Mouse (Mus musculus) left cerebral cortex, adult 2 months (tissue): ENCODE results near the gene Cmya5. TPM values are rescaled to one million over a fixed set of nuclear protein-coding genes. Genes with fewer than 3 reads are reported as not detected.
"Not testable (repeated sequence)": the region's sequence is repeated elsewhere in the genome, so short reads cannot be mapped to it uniquely, and the experiment has no call there.

ENCODE experiments used
- DNase-seq, 2 experiments: peaks; one replicate each; pipeline ENCODE4 v3.0.0; 2021 to 2022; ENCODE audit warnings: low spot score in 2 of 2, mixed read lengths in 1 of 2; ENCODE audit errors: extremely low spot score in 1 of 2
- H3K27ac ChIP-seq: fragments of 200-600 bp; 2 replicates; pipeline ENCODE4 v1.8.1; 2022
- H3K4me3 ChIP-seq: fragments of 200-600 bp; 2 replicates; pipeline ENCODE4 v1.8.1; 2022
- CTCF ChIP-seq: fragments of 200-600 bp; IDR thresholded peaks from 2 replicates; pipeline ENCODE4 v1.8.1; 2022; ENCODE audit warnings: antibody characterized with exemption, mild to moderate bottlenecking, moderate library complexity
- intact Hi-C: fragments of 180-260 bp; cut with DNase I; formaldehyde crosslinking; loops from one replicate; pipeline ENCODE4 v1.15.1; 2025
- long read RNA-seq, 2 experiments: library from polyadenylated mRNA; stranded (forward); transcript quantifications; one replicate each; pipeline ENCODE4 v2.0.0; 2021; ENCODE audit warnings: borderline mapping rate in 2 of 2
- total RNA-seq, 2 experiments: library from RNA; stranded (reverse); gene quantifications; 2 replicates each; pipeline ENCODE4 v1.2.3; 2021

The Cmya5 gene
- total RNA-seq: 1 to 10 TPM; 5.4 to 6.0 TPM
- long read RNA-seq, experiment 1, partial matches to known transcripts: 2 of 5 reads
- long read RNA-seq, experiment 1, other reads (novel, unspliced or antisense): 3 of 5 reads
- long read RNA-seq, experiment 2, partial matches to known transcripts: 1 of 1 reads
- long read RNA-seq, experiment 2, other reads (novel, unspliced or antisense): 0 of 1 reads

DNA sequence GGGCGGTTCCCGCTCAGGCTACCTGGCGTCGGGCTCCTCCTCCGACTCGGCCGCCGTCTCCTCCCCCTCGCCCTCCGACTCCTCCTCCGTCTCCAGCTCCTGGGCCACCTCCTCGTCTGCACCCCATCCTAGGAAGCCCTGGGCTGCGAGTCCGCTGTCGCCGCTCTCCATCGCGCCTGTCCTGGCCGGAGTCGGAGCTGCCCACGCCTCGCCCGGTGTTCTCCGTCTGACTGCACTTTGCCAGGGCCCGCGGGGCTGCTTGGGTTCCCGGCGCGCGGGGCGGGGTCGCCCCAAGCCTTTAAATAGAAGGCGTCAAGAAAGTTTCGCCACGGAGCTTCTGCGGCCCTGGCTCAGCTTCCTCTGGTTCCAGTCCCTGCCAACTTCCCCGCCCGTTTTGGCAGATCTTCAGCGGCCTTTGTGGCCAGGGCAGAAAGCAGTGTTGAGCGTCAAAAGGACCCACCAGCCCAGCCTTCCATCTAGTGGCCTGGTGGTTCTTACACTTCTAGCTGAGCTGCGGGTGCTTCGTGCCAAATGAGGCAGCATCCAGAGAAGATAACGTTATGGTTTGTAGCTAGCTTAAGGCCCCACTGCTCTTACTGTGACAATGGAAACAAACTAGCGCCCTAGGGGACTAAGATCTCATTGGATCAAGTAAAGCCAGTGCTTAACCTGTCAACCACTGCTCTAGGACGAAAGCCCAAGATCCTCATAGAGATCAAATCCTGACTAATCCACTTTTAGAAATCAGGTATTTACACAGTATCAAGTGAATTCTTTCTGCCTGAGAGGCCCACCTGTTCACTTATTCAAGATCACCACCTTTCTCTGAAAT lies at the start of gene Cmya5:
Gene Cmya5, minus strand, starts transcription at position 389 of the 832 bp plus-strand sequence.
- DNase-seq: peak; percentile 75 to 76
- TF ChIP-seq CTCF: peak; percentile 22
- peak within 1 kb of the TSS; percentile 51 for H3K27ac ChIP-seq
- intact Hi-C loops: loop anchor here (5.0 to 10.0 kb wide), 3 partner anchors 100 to 392 kb away; no protein-coding TSS in a partner anchor
- peak within 1 kb of the TSS; percentile 43 for H3K4me3 ChIP-seq

- TF ChIP-seq CTCF: no peak
- intact Hi-C loops: loop anchor here (1.0 kb wide), 1 partner anchor 51 kb away; no protein-coding TSS in a partner anchor
These were observed 48.1 kb upstream of the Cmya5 start for GRCm38 (mm10) chr13:93192646-93193026.

DNA sequence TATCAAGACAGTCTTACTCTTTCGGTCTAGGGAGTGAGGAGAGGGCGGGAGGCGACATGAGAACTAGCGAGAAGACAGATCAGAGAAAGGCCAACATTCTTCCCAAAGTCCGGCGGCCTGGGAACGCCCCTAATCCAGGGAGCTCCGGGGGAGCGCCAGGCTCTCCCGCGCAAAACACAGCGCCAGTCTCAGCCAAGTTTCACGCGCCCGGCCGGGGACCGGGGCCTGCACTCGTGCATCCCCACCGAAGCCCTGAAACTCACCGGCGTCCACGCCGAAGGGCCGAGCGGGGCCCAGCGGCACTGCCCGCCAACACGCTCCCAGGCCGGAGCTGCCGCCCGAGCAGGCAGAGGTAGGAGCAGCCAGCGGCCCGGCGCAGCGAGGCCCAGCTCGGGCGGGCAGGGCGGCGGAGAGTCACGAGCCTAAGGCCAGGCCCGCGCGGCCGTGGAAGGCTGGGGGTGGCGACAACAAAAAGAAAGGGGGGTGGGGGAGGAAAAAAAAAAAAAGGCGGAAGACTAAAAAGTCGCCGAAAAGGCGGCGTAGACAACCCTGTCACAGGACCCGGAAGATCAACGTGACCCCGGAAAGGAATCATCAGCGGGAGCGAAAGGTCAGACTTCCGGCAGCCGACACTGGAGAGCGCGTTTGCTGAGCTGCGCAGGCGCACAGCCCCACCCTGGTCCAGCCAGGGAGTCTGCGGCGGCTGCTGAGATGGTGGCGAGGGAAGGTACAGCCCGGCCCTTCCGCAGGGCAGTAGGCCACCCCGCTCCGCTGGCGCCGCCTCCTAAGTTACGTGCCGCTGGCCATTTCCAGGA lies 47.5 kb upstream of the Cmya5 start, which contains the start of gene Tent2:
Gene Tent2, minus strand, starts transcription at position 555 of the 815 bp plus-strand sequence.
- H3K27ac ChIP-seq: peak within 1 kb of the TSS; percentile 83
- peak; percentile 91 to 94 for DNase-seq
- intact Hi-C loops: loop anchor here (1.0 to 2.0 kb wide), 2 partner anchors 51 to 113 kb away; no protein-coding TSS in a partner anchor
- H3K4me3 ChIP-seq: peak within 1 kb of the TSS; percentile 94
- peak; percentile 4; the same call in 1 of the 2 replicates for TF ChIP-seq CTCF

More at GRCm38 (mm10) chr13:93192646-93193026, 48.1 kb upstream of the Cmya5 start:
- Histone ChIP-seq H3K4me3 (peak overlapping the region; percentile 94), H3K27ac (peak overlapping the region; percentile 83)
- DNase-seq: no peak

GRCm38 (mm10) chr13:93189416-93189815 lies 44.9 kb upstream of the Cmya5 start:
- no peak for TF ChIP-seq CTCF
- intact Hi-C loops: no loop called here

GRCm38 (mm10) chr13:93188738-93189137 lies 44.2 kb upstream of the Cmya5 start:
- intact Hi-C loops: no loop called here

More at GRCm38 (mm10) chr13:93189416-93189815, 44.9 kb upstream of the Cmya5 start:
- no peak overlapping the region for H3K4me3 ChIP-seq
- DNase-seq: no peak
- no peak overlapping the region for H3K27ac ChIP-seq

DNA sequence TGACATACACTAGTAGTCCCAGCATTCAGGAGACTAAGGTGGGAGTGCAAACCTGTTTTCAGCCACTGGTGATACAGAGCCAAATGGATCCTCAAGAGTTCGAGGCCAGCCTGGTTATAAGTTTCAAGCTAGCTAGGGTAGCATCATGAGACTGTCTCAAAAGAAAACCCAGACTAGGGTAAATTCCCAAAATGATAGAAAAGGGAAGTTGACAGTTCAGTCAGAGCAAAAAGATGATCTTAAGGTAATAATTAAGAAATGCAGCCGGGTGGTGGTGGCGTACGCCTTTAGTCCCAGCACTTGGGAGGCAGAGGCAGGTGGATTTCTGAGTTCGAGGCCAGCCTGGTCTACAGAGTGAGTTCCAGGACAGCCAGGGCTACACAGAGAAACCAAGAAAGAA lies 43.3 kb upstream of the Cmya5 start:
- intact Hi-C loops, H3K27ac ChIP-seq, H3K4me3 ChIP-seq, DNase-seq: not testable (repeated sequence)

More at GRCm38 (mm10) chr13:93188738-93189137, 44.2 kb upstream of the Cmya5 start:
- TF ChIP-seq CTCF: no peak
- Histone ChIP-seq H3K4me3 (no peak overlapping the region), H3K27ac (no peak overlapping the region)
- DNase-seq: no peak

DNA sequence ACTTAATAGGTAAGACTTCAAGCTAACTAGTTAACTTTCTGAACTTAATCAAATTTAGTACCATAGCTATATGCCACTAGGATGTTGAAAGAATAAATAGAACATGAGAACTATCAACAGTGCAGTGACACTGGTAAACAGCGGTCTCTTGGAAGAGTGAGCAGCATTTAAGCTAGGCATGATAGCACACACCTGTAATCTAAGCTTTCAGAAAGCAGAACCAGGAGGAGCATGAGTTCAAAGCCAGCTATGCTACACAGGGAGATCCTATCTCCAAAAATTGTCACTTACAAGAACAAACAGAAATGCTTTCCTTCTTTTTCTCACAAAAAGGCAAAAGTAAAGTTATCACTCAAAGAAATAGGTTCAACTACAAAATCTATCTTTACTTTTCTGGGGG lies 35.8 kb upstream of the Cmya5 start:
- no peak overlapping the region for H3K4me3 ChIP-seq
- no peak for TF ChIP-seq CTCF
- intact Hi-C loops: no loop called here
- DNase-seq: no peak
- H3K27ac ChIP-seq: no peak overlapping the region

- TF ChIP-seq CTCF: no peak
- DNase-seq: no peak
- Histone ChIP-seq H3K4me3 (no peak overlapping the region), H3K27ac (no peak overlapping the region)
- intact Hi-C loops: no loop called here
These were observed 35.0 kb upstream of the Cmya5 start for GRCm38 (mm10) chr13:93179522-93179921.

DNA sequence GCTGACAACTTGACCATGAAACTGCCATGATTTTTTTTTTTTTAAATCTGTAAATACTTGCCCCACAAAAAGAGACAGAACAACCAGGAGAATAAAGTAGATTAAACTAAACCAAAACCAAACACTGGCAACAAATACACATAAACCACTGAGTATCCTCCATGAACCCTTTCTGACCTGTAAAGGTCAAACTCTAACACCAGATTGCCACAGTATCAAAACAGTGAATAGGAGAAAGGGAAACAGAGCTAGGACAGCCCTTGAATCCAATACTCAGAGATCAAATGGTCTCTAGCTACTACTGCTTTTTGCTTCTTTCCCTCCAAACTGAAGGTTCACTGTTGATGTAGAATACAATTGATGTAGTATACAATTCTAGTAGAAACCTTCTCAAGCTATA lies 33.0 kb upstream of the Cmya5 start:
- no peak for DNase-seq
- no peak for TF ChIP-seq CTCF
- Histone ChIP-seq H3K27ac (no peak overlapping the region), H3K4me3 (no peak overlapping the region)
- intact Hi-C loops: no loop called here

- H3K4me3 ChIP-seq: no peak overlapping the region
- no peak overlapping the region for H3K27ac ChIP-seq
- DNase-seq: no peak
- intact Hi-C loops: no loop called here
- TF ChIP-seq CTCF: no peak
These were observed 18.8 kb upstream of the Cmya5 start for GRCm38 (mm10) chr13:93163303-93163702.

GRCm38 (mm10) chr13:93162456-93162855 lies 17.9 kb upstream of the Cmya5 start:
- TF ChIP-seq CTCF: no peak
- intact Hi-C loops: no loop called here
- DNase-seq: no peak
- Histone ChIP-seq H3K27ac (no peak overlapping the region), H3K4me3 (no peak overlapping the region)
